Mouse (Mus musculus): ENCODE measurements around the gene Lpin3. TPM values are rescaled to one million over a fixed set of nuclear protein-coding genes. Genes with fewer than 3 reads are reported as not detected.

Lpin3 gene
- total and polyA plus RNA-seq, 2 experiments from 2014 or later = 0.38 to 1.1 TPM

- ATAC-seq (ENCODE audit: low FRiP score) (no peak), DNase-seq (ENCODE audit: low spot score) (no peak)
- Histone ChIP-seq H3K27me3 (ENCODE audit: insufficient read depth, low read length) (no peaks in the 10 kb centered on the region), H3K4me2 (ENCODE audit: low read depth, low read length, poor library complexity, severe bottlenecking) (no peak overlapping the region), H3K4me1 (ENCODE audit: insufficient read depth, low read length) (no peaks in the 10 kb centered on the region), H3K36me3 (ENCODE audit: insufficient read depth, low read length) (no peaks in the 10 kb centered on the region), H3K9ac (replicated peaks; ENCODE audit: low read length, poor library complexity, severe bottlenecking) (no peak overlapping the region), H3K27ac (ENCODE audit: low read depth, low read length) (no peak overlapping the region), H3K4me3 (ENCODE audit: low read depth, low read length) (no peak overlapping the region), H3K9me3 (ENCODE audit: low read length) (no peaks in the 10 kb centered on the region)
- no peak for TF ChIP-seq CTCF (IDR thresholded peaks at IDR 0.05)
Measured at GRCm38 (mm10) chr2:160854687-160855086, 25.8 kb upstream of the Lpin3 start.

DNA sequence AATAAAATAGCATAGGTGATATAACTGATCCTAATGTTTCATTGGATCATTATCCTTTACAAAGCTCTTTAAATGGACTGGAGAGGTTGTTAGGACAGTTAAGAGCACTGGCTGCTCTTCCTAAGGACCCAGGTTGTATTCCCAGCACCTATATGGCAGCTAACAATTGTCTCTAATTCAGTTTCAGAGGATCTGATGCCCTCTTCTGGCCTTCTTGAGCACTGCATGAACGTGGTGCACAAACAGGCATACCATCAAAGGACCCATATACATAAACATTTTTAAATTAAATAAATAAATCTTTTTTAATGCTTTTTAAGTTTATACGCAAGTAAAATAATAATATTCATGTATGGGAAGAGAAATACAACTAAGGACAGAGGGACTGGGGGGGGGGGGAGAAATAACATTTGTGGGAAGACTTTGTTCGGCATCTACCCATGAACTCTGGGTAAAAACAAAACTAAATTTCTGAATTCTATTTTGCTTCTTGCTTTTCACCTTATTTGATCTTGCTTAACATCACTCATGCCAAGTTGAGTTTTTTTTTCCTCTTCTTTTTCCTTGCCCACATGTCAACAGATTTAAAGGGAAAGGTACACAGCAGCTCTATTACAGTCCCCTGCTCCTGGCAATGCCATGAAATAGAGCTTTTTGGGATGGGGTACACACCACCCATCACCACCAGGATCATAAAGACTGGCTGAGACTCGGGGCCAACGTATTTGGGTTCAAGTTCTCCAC lies 23.9 kb upstream of the Lpin3 start:
- WGBS = 80% methylated on average over 5 of the region's 5 CpGs
- H3K4me1 ChIP-seq (ENCODE audit: insufficient read depth, low read length) = no peaks in the 10 kb centered on the region
- DNase-seq (ENCODE audit: low spot score) (no peak), ATAC-seq (ENCODE audit: low FRiP score) (no peak)
- no peaks in the 10 kb centered on the region for H3K9me3 ChIP-seq (ENCODE audit: low read length)
- H3K9ac ChIP-seq (replicated peaks; ENCODE audit: low read length, poor library complexity, severe bottlenecking) = no peak overlapping the region
- H3K27ac ChIP-seq (ENCODE audit: low read depth, low read length) = no peak overlapping the region
- H3K4me2 ChIP-seq (ENCODE audit: low read depth, low read length, poor library complexity, severe bottlenecking) = no peak overlapping the region
- H3K4me3 ChIP-seq (ENCODE audit: low read depth, low read length) = no peak overlapping the region
- H3K36me3 ChIP-seq (ENCODE audit: insufficient read depth, low read length) = no peaks in the 10 kb centered on the region
- no peaks in the 10 kb centered on the region for H3K27me3 ChIP-seq (ENCODE audit: insufficient read depth, low read length)
- TF ChIP-seq CTCF (IDR thresholded peaks at IDR 0.05) = peak; percentile 23

DNA sequence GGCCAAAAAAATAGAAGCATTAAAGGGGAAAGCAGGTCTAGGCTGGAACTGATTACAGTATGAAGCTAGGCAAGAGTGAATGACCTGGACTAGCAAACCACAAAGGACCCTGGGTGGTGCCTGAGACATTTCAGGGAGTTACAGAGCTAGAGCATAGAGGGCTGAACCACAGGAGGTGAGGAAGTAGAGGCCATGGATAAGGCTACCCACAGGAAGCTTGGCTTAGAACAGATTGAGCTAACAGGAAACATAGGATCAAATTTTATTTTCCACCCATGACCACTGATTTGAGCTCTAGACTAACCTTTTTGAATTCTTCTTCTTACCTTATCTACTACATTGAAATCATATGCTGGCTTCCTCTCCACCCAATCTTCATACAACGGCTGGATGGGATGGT lies 20.1 kb upstream of the Lpin3 start:
- Histone ChIP-seq H3K4me3 (ENCODE audit: low read depth, low read length) (no peak overlapping the region), H3K4me2 (ENCODE audit: low read depth, low read length, poor library complexity, severe bottlenecking) (no peak overlapping the region), H3K27me3 (ENCODE audit: insufficient read depth, low read length) (no peaks in the 10 kb centered on the region), H3K27ac (ENCODE audit: low read depth, low read length) (no peak overlapping the region), H3K36me3 (ENCODE audit: insufficient read depth, low read length) (no peaks in the 10 kb centered on the region), H3K4me1 (ENCODE audit: insufficient read depth, low read length) (no peaks in the 10 kb centered on the region), H3K9me3 (ENCODE audit: low read length) (no peaks in the 10 kb centered on the region), H3K9ac (replicated peaks; ENCODE audit: low read length, poor library complexity, severe bottlenecking) (no peak overlapping the region)
- DNase-seq (ENCODE audit: low spot score) (no peak), ATAC-seq (ENCODE audit: low FRiP score) (no peak)
- TF ChIP-seq CTCF (IDR thresholded peaks at IDR 0.05) = no peak
- WGBS = 76% methylated on average over 1 of the region's 1 CpGs

DNA sequence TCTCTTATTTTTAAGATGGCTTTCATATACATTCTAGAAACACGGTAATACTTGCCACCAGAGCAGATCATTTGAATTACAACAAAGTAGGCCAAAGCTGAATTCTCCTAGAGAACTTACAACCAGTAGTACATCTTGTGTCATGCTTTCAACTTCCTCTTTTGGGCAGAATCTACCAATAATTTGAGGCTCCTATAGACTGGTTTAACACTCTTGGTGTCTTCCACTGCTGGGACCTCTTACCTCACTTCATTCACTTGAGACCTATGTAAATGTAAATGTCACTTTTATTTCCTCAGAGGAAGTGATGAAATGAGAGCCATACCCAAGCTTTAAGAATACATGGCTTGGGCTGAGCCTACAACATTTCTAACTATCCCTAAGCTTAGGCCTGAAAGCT lies 16.4 kb upstream of the Lpin3 start:
- Histone ChIP-seq H3K4me2 (ENCODE audit: low read depth, low read length, poor library complexity, severe bottlenecking) (no peak overlapping the region), H3K4me1 (ENCODE audit: insufficient read depth, low read length) (no peaks in the 10 kb centered on the region), H3K9ac (replicated peaks; ENCODE audit: low read length, poor library complexity, severe bottlenecking) (no peak overlapping the region), H3K4me3 (ENCODE audit: low read depth, low read length) (no peak overlapping the region), H3K36me3 (ENCODE audit: insufficient read depth, low read length) (no peaks in the 10 kb centered on the region), H3K9me3 (ENCODE audit: low read length) (no peaks in the 10 kb centered on the region), H3K27me3 (ENCODE audit: insufficient read depth, low read length) (no peaks in the 10 kb centered on the region), H3K27ac (ENCODE audit: low read depth, low read length) (no peak overlapping the region)
- DNase-seq (ENCODE audit: low spot score) (no peak), ATAC-seq (ENCODE audit: low FRiP score) (no peak)
- no peak for TF ChIP-seq CTCF (IDR thresholded peaks at IDR 0.05)
- WGBS = 94% methylated on average over 1 of the region's 1 CpGs

GRCm38 (mm10) chr2:160865266-160865665 lies 15.2 kb upstream of the Lpin3 start:
- no peaks in the 10 kb centered on the region; the same call in 1 of the 2 replicates for H3K4me1 ChIP-seq (ENCODE audit: insufficient read depth, low read length)
- H3K4me3 ChIP-seq (ENCODE audit: low read depth, low read length) = no peak overlapping the region
- no peaks in the 10 kb centered on the region for H3K36me3 ChIP-seq (ENCODE audit: insufficient read depth, low read length)
- H3K9ac ChIP-seq (replicated peaks; ENCODE audit: low read length, poor library complexity, severe bottlenecking) = no peak overlapping the region
- ATAC-seq (ENCODE audit: low FRiP score) (no peak), DNase-seq (ENCODE audit: low spot score) (no peak)
- no peak overlapping the region for H3K4me2 ChIP-seq (ENCODE audit: low read depth, low read length, poor library complexity, severe bottlenecking)
- WGBS = 77% methylated on average over 2 of the region's 2 CpGs
- no peaks in the 10 kb centered on the region for H3K9me3 ChIP-seq (ENCODE audit: low read length)
- no peak for TF ChIP-seq CTCF (IDR thresholded peaks at IDR 0.05)
- no peak overlapping the region for H3K27ac ChIP-seq (ENCODE audit: low read depth, low read length)
- H3K27me3 ChIP-seq (ENCODE audit: insufficient read depth, low read length) = no peaks in the 10 kb centered on the region

DNA sequence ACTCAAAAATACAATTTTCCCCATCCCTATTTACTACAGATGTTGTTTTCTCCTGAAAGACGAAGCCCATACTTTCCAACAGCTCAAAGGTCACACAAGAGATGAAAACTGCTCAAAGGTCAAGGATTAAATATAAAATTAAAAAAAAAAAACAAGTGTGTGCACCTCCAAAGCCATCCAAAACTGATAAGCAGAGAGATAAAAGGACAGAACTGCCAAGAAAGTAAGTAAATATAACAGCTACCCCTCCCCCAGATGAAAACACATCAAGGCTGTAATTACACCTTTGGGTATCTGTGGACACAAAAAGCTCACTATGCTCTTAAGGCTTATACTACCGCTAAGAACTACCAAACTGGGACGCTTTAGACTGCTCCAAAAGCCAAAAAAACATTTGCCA lies 11.0 kb upstream of the Lpin3 start:
- no peaks in the 10 kb centered on the region; the same call in 1 of the 2 replicates for H3K4me1 ChIP-seq (ENCODE audit: insufficient read depth, low read length)
- no peak overlapping the region for H3K4me3 ChIP-seq (ENCODE audit: low read depth, low read length)
- H3K9me3 ChIP-seq (ENCODE audit: low read length) = no peaks in the 10 kb centered on the region
- no peak for ATAC-seq (ENCODE audit: low FRiP score)
- no peaks in the 10 kb centered on the region for H3K36me3 ChIP-seq (ENCODE audit: insufficient read depth, low read length)
- WGBS = 87% methylated on average over 3 of the region's 3 CpGs
- no peak overlapping the region for H3K9ac ChIP-seq (replicated peaks; ENCODE audit: low read length, poor library complexity, severe bottlenecking)
- no peak for DNase-seq (ENCODE audit: low spot score)
- TF ChIP-seq CTCF (IDR thresholded peaks at IDR 0.05) = no peak
- H3K27me3 ChIP-seq (ENCODE audit: insufficient read depth, low read length) = no peaks in the 10 kb centered on the region
- no peak overlapping the region for H3K4me2 ChIP-seq (ENCODE audit: low read depth, low read length, poor library complexity, severe bottlenecking)
- no peak overlapping the region for H3K27ac ChIP-seq (ENCODE audit: low read depth, low read length)

Data from midbrain, postnatal 0 days (tissue).